Mouse (Mus musculus): ENCODE results near the gene H2-M10.3. TPM values are rescaled to one million over a fixed set of nuclear protein-coding genes. Genes with fewer than 3 reads are reported as not detected.
"Not testable (repeated sequence)": the region's sequence is repeated elsewhere in the genome, so short reads cannot be mapped to it uniquely, and the experiment has no call there.

The H2-M10.3 gene
- polyA plus RNA-seq, 1 experiment = 0.16 TPM

DNA sequence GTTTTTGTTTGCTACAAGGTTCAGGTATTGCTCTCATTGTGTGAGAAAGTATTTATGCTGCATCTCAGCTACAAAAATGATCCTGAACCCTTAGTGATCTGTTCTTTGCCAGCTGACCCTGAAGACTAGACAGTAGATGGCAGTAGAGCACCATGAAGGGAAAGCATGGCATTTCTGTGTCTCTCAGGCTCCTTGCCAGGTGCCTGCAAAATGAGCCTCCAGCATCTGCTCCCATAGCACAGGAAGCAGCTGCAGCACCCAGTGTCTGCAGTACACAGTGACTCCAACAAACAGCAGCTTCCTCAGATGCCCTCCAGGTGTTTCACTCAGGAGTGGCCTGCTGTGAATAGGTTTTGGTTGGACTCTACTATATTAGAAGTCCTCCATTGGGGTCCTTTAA, 12.9 kb downstream of the H2-M10.3 start:
- H3K27me3 ChIP-seq (ENCODE audit: control insufficient read depth, insufficient read depth, low read length); H3K36me3 ChIP-seq (ENCODE audit: control insufficient read depth, insufficient read depth, low read length); H3K27ac ChIP-seq (ENCODE audit: control insufficient read depth, insufficient read depth, low read depth, low read length); H3K4me1 ChIP-seq (ENCODE audit: control insufficient read depth, insufficient read depth, low read length); H3K4me3 ChIP-seq (ENCODE audit: control insufficient read depth, low read depth, low read length): not testable (repeated sequence)
- peak; percentile 26; the same call in 1 of the 2 replicates for TF ChIP-seq CTCF (IDR thresholded peaks at IDR 0.05; ENCODE audit: control insufficient read depth, insufficient read depth, insufficient replicate concordance, low read depth, low read length)

DNA sequence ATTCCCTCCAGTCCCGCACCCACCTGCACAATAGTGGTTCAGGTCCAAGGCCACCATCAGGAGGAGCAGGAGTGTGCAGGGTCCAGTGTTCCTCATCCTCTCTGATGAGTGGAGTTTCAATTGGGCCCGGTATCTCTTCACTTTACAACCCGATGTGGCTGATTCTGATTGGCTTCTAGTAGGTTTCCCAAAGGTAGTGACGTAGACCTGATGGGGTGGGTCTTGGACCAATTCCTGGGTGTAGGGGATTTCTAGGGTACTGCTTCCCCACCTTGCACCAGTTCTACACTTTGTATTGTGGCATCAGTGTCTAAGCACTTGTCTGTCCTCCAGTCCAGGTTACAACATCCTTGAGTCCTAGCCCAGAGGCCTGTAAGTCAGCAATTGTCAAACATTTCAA, 42.2 kb downstream of the H2-M10.3 start, which contains the start of gene H2-M10.1:
H2-M10.1 (minus strand) TSS at position 101 of the 400 bp plus-strand sequence.
- Histone ChIP-seq H3K4me1 (ENCODE audit: control insufficient read depth, insufficient read depth, low read length) (no peaks in the 10 kb centered on the region), H3K36me3 (ENCODE audit: control insufficient read depth, insufficient read depth, low read length) (no peaks in the 10 kb centered on the region), H3K4me3 (ENCODE audit: control insufficient read depth, low read depth, low read length) (no peak within 1 kb of the TSS), H3K27ac (ENCODE audit: control insufficient read depth, insufficient read depth, low read depth, low read length) (no peak within 1 kb of the TSS), H3K27me3 (ENCODE audit: control insufficient read depth, insufficient read depth, low read length) (no peaks in the 10 kb centered on the region)
- TF ChIP-seq POLR2A (IDR thresholded peaks at IDR 0.05; ENCODE audit: control insufficient read depth, low read depth, low read length) (no peak), CTCF (IDR thresholded peaks at IDR 0.05; ENCODE audit: control insufficient read depth, insufficient read depth, insufficient replicate concordance, low read depth, low read length) (no peak)

DNA sequence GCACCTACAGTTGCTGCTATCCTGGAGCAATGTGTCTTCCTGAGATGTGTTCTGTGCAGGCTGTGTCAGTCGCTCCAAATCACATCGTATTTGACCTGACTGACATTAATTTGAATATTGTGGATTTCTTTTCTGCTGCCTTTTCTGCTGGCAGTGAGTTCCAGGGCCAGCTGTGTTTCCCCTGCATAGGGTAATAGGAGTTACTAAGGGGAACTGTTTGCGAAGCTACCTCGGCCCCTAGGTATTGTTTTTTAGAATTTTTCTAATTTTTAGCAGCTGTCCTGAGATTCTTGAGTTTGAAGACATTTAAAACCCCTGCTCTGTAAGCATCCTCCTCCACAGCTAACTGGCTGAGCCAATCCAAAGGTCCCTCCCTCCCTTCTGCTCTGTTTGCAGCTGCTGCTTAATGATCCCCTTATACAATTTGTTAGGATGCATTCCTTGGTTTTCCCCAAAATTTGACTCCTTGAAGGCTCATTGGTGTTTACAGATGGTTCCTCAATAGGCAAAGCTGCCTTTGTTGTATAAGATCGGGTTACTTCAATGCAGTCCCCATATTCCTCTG, 52.4 kb downstream of the H2-M10.3 start:
- no peak overlapping the region; the same call in 1 of the 2 replicates for H3K27ac ChIP-seq (ENCODE audit: control insufficient read depth, insufficient read depth, low read depth, low read length)
- H3K27me3 ChIP-seq (ENCODE audit: control insufficient read depth, insufficient read depth, low read length) = no peaks in the 10 kb centered on the region
- peak overlapping the region; percentile 93 for H3K4me3 ChIP-seq (ENCODE audit: control insufficient read depth, low read depth, low read length)
- peaks cover 9% of the 10 kb centered on the region; the same call in 1 of the 2 replicates for H3K4me1 ChIP-seq (ENCODE audit: control insufficient read depth, insufficient read depth, low read length)
- no peaks in the 10 kb centered on the region for H3K36me3 ChIP-seq (ENCODE audit: control insufficient read depth, insufficient read depth, low read length)
- TF ChIP-seq POLR2A (IDR thresholded peaks at IDR 0.05; ENCODE audit: control insufficient read depth, low read depth, low read length) = no peak
- no peak for TF ChIP-seq CTCF (IDR thresholded peaks at IDR 0.05; ENCODE audit: control insufficient read depth, insufficient read depth, insufficient replicate concordance, low read depth, low read length)

GRCm38 (mm10) chr17:36315041-36315688, 53.1 kb downstream of the H2-M10.3 start:
- peaks cover 9% of the 10 kb centered on the region; the same call in 1 of the 2 replicates for H3K4me1 ChIP-seq (ENCODE audit: control insufficient read depth, insufficient read depth, low read length)
- no peaks in the 10 kb centered on the region for H3K27me3 ChIP-seq (ENCODE audit: control insufficient read depth, insufficient read depth, low read length)
- peak overlapping the region; percentile 97 for H3K27ac ChIP-seq (ENCODE audit: control insufficient read depth, insufficient read depth, low read depth, low read length)
- no peaks in the 10 kb centered on the region for H3K36me3 ChIP-seq (ENCODE audit: control insufficient read depth, insufficient read depth, low read length)
- H3K4me3 ChIP-seq (ENCODE audit: control insufficient read depth, low read depth, low read length) = peak overlapping the region; percentile 93
- TF ChIP-seq POLR2A (IDR thresholded peaks at IDR 0.05; ENCODE audit: control insufficient read depth, low read depth, low read length) = no peak; the same call in 1 of the 2 replicates
- no peak for TF ChIP-seq CTCF (IDR thresholded peaks at IDR 0.05; ENCODE audit: control insufficient read depth, insufficient read depth, insufficient replicate concordance, low read depth, low read length)

Other genes starting within 250 kb of the H2-M10.3 start
- not detected in 2 replicates for gene Gm19684, start 246.7 kb downstream of the H2-M10.3 start, polyA plus RNA-seq (2012; rRNA removed)
- not detected in 2 replicates for gene Gm7030, start 239.0 kb downstream of the H2-M10.3 start, polyA plus RNA-seq (2012; rRNA removed)
- gene Gm8909, start 199.9 kb downstream of the H2-M10.3 start, polyA plus RNA-seq (2012; rRNA removed) = 0.21 TPM in 1 of 2 replicates, not detected in the other
- 0.05 TPM in 1 of 2 replicates, not detected in the other for gene H2-T3, start 178.1 kb downstream of the H2-M10.3 start, polyA plus RNA-seq (2012; rRNA removed)
- gene Rpp21, start 110.3 kb downstream of the H2-M10.3 start, polyA plus RNA-seq (2012; rRNA removed) = 82.5 and 90.8 TPM in 2 replicates
- gene Trim39, start 96.2 kb downstream of the H2-M10.3 start, polyA plus RNA-seq (2012; rRNA removed) = 44.3 and 45.4 TPM in 2 replicates
- 0.12 TPM in 1 of 2 replicates, not detected in the other for gene H2-M10.2, start 81.9 kb downstream of the H2-M10.3 start, polyA plus RNA-seq (2012; rRNA removed)
- gene H2-M10.1, start 42.3 kb downstream of the H2-M10.3 start, polyA plus RNA-seq (2012; rRNA removed) = not detected in 2 replicates
- gene H2-M10.4, start 93.9 kb upstream of the H2-M10.3 start, polyA plus RNA-seq (2012; rRNA removed) = not detected in 2 replicates
- not detected in 2 replicates for gene H2-M11, start 178.7 kb upstream of the H2-M10.3 start, polyA plus RNA-seq (2012; rRNA removed)